In the genomic region with DNA sequence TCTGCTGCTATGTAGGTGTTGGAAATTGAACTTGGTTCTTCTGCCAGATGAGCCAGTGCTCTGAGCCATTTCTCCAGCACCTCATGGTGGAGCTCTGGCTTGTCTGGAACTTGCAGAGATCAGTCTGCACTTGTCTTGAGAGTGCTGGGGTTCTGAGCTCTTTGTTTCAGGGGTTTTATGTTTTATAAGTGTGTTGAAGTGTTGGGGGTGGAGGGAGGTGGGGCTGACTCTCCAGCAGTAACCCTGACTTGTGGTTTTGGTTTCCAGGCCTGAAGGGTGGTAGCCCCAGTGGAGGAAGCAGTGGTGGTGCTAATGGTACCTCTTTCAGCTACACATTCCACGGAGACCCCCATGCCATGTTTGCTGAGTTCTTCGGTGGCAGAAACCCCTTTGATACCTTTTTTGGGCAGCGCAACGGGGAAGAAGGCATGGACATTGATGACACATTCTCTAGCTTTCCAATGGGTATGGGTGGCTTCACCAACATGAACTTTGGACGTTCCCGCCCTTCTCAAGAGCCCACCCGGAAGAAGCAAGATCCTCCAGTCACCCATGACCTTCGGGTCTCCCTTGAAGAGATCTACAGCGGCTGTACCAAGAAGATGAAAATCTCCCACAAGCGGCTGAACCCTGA, we compare ENCODE assay signal across 8 mouse cellular contexts. TPM values are rescaled to one million over a fixed set of nuclear protein-coding genes. Genes with fewer than 3 reads are reported as not detected.
DNase-seq lines count a peak whose midpoint lies in the region; ATAC-seq and TF ChIP-seq lines count a peak whose summit lies in the region.

No protein-coding gene starts in this region.

- H3K4me2 ChIP-seq in liver, embryonic 11.5 days, result peak overlapping the region; percentile 94
- H3K4me2 ChIP-seq in stomach, postnatal 0 days (replicated peaks; ENCODE audit: low read depth), result peak overlapping the region; percentile 56

- peak overlapping the region; percentile 79 for H3K4me3 ChIP-seq in erythroblast, embryonic 14.5 days (replicated peaks)
- peak overlapping the region; percentile 84 for H3K4me3 ChIP-seq in liver, embryonic 11.5 days (ENCODE audit: low read depth, low read length)
- peak overlapping the region; percentile 85 for H3K4me3 ChIP-seq in stomach, postnatal 0 days (ENCODE audit: low read depth, low read length)

- H3K36me3 ChIP-seq in erythroblast, embryonic 14.5 days (ENCODE audit: control insufficient read depth), result peaks cover 72% of the 10 kb centered on the region
- H3K36me3 ChIP-seq in liver, embryonic 11.5 days (ENCODE audit: control insufficient read depth, insufficient read depth, low read length), result peaks cover 31% of the 10 kb centered on the region; the same call in 1 of the 2 replicates
- H3K36me3 ChIP-seq in stomach, postnatal 0 days (ENCODE audit: control insufficient read depth, insufficient read depth, low read length), result peaks cover 28% of the 10 kb centered on the region

- peak overlapping the region; percentile 96 for H3K9ac ChIP-seq in liver, embryonic 11.5 days (ENCODE audit: low read depth, low read length)
- peak overlapping the region; percentile 0; the same call in 1 of the 2 replicates for H3K9ac ChIP-seq in stomach, postnatal 0 days (ENCODE audit: low read length)

- DNase-seq in thymus, postnatal 14 days, result peak; percentile 36
- DNase-seq in thymus, postnatal 25 days, result no peak
- no peak for DNase-seq in liver, embryonic 11.5 days (ENCODE audit: low spot score)
- no peak for DNase-seq in stomach, postnatal 0 days (ENCODE audit: low spot score)
- no peak for DNase-seq in B cell, adult 2 months
- no peak for DNase-seq in adrenal gland, adult 18-20 months (ENCODE audit: low spot score in 2 of 2)

- no peak for ATAC-seq in erythroblast, adult 5-6 weeks (replicated peaks; ENCODE audit: low FRiP score, poor library complexity, severe bottlenecking)
- no peak for ATAC-seq in liver, embryonic 11.5 days (replicated peaks; ENCODE audit: low FRiP score)
- ATAC-seq in stomach, postnatal 0 days (ENCODE audit: low FRiP score, low TSS enrichment), result no peak

- no peaks in the 10 kb centered on the region for H3K27me3 ChIP-seq in erythroblast, embryonic 14.5 days (ENCODE audit: control insufficient read depth)
- no peaks in the 10 kb centered on the region for H3K27me3 ChIP-seq in liver, embryonic 11.5 days (replicated peaks; ENCODE audit: control insufficient read depth, insufficient read depth, low read length)
- no peaks in the 10 kb centered on the region for H3K27me3 ChIP-seq in stomach, postnatal 0 days (ENCODE audit: control insufficient read depth, insufficient read depth, low read length)

- TF ChIP-seq CTCF in stomach, postnatal 0 days (IDR thresholded peaks at IDR 0.05; ENCODE audit: low read depth), result no peak

- no peaks in the 10 kb centered on the region for H3K9me3 ChIP-seq in erythroblast, embryonic 14.5 days (ENCODE audit: control insufficient read depth, low read length)
- no peaks in the 10 kb centered on the region for H3K9me3 ChIP-seq in liver, embryonic 11.5 days (ENCODE audit: control insufficient read depth, low read length)
- H3K9me3 ChIP-seq in stomach, postnatal 0 days (ENCODE audit: control insufficient read depth, low read length), result no peaks in the 10 kb centered on the region

- H3K4me1 ChIP-seq in erythroblast, embryonic 14.5 days (ENCODE audit: control insufficient read depth), result peaks cover 62% of the 10 kb centered on the region
- peaks cover 21% of the 10 kb centered on the region for H3K4me1 ChIP-seq in liver, embryonic 11.5 days (replicated peaks; ENCODE audit: control insufficient read depth, insufficient read depth, low read length)
- no peaks in the 10 kb centered on the region for H3K4me1 ChIP-seq in stomach, postnatal 0 days (replicated peaks; ENCODE audit: control insufficient read depth, insufficient read depth)

- no peak for TF ChIP-seq EP300 in stomach, postnatal 0 days (optimal IDR thresholded peaks at IDR 0.05)

- 84% methylated on average over 10 of the region's 10 CpGs for WGBS in liver, embryonic 11.5 days
- 83% methylated on average over 10 of the region's 10 CpGs for whole genome bisulfite sequencing in stomach, postnatal 0 days

- H3K27ac ChIP-seq in liver, embryonic 11.5 days (ENCODE audit: low read depth, low read length), result no peak overlapping the region
- no peak overlapping the region for H3K27ac ChIP-seq in stomach, postnatal 0 days (replicated peaks)

RNA-seq across cellular contexts. Expression of a gene that starts 1.7 kb away (rescaled TPM):
- polyA plus RNA-seq in erythroblast, embryonic 14.5 days (2012), result 20.5 and 20.7 TPM in 2 replicates
- total RNA-seq in erythroblast, adult 5-6 weeks (2015; ENCODE audit: low replicate concordance), result 12.9 and 25.7 TPM in 2 replicates
- 15.6 and 19.5 TPM in 2 replicates for total RNA-seq in erythroblast, adult 5-6 weeks (2017; ENCODE audit: low replicate concordance)
- polyA plus RNA-seq in liver, embryonic 11.5 days (2014; fragmentation: Nextera tagmentation; extraction: Ambion mirVana), result 75.9 and 77.1 TPM in 2 replicates
- 36.9 and 39.9 TPM in 2 replicates for polyA plus RNA-seq in stomach, postnatal 0 days (2015; fragmentation: Nextera tagmentation; extraction: Ambion mirVana)
- total RNA-seq in adrenal gland, adult 18-20 months (2021), result 10 to 100 TPM; 75.9 to 83.0 TPM

RNA-seq across cellular contexts. Expression of a gene that starts 1.9 kb away (rescaled TPM):
- 33.6 and 58.0 TPM in 2 replicates for polyA plus RNA-seq in erythroblast, embryonic 14.5 days (2012)
- total RNA-seq in erythroblast, adult 5-6 weeks (2015; ENCODE audit: low replicate concordance), result 130 and 150 TPM in 2 replicates
- 47.5 and 77.4 TPM in 2 replicates for total RNA-seq in erythroblast, adult 5-6 weeks (2017; ENCODE audit: low replicate concordance)
- 468 and 475 TPM in 2 replicates for polyA plus RNA-seq in liver, embryonic 11.5 days (2014; fragmentation: Nextera tagmentation; extraction: Ambion mirVana)
- 413 and 424 TPM in 2 replicates for polyA plus RNA-seq in stomach, postnatal 0 days (2015; fragmentation: Nextera tagmentation; extraction: Ambion mirVana)
- 100 to 1,000 TPM; 498 to 523 TPM for total RNA-seq in adrenal gland, adult 18-20 months (2021)

RNA-seq across cellular contexts. Expression of a gene that starts 42.8 kb away (rescaled TPM):
- 7.9 and 10.0 TPM in 2 replicates for polyA plus RNA-seq in erythroblast, embryonic 14.5 days (2012)
- total RNA-seq in erythroblast, adult 5-6 weeks (2015; ENCODE audit: low replicate concordance), result 4.4 and 16.7 TPM in 2 replicates
- total RNA-seq in erythroblast, adult 5-6 weeks (2017; ENCODE audit: low replicate concordance), result 5.2 and 8.6 TPM in 2 replicates
- 113 and 114 TPM in 2 replicates for polyA plus RNA-seq in liver, embryonic 11.5 days (2014; fragmentation: Nextera tagmentation; extraction: Ambion mirVana)
- 171 and 183 TPM in 2 replicates for polyA plus RNA-seq in stomach, postnatal 0 days (2015; fragmentation: Nextera tagmentation; extraction: Ambion mirVana)
- 10 to 100 TPM; 26.2 to 29.8 TPM for total RNA-seq in adrenal gland, adult 18-20 months (2021)

RNA-seq across cellular contexts. Expression of a gene that starts 43.2 kb away (rescaled TPM):
- polyA plus RNA-seq in erythroblast, embryonic 14.5 days (2012), result 76.6 and 87.5 TPM in 2 replicates
- 49.8 and 57.9 TPM in 2 replicates for total RNA-seq in erythroblast, adult 5-6 weeks (2015; ENCODE audit: low replicate concordance)
- total RNA-seq in erythroblast, adult 5-6 weeks (2017; ENCODE audit: low replicate concordance), result 59.0 and 89.2 TPM in 2 replicates
- 321 and 354 TPM in 2 replicates for polyA plus RNA-seq in liver, embryonic 11.5 days (2014; fragmentation: Nextera tagmentation; extraction: Ambion mirVana)
- 327 and 344 TPM in 2 replicates for polyA plus RNA-seq in stomach, postnatal 0 days (2015; fragmentation: Nextera tagmentation; extraction: Ambion mirVana)
- total RNA-seq in adrenal gland, adult 18-20 months (2021), result 100 to 1,000 TPM; 220 to 282 TPM

RNA-seq across cellular contexts. Expression of a gene that starts 56.8 kb away (rescaled TPM):
- polyA plus RNA-seq in erythroblast, embryonic 14.5 days (2012), result 0.01 and 0.02 TPM in 2 replicates
- 0.21 TPM in 1 of 2 replicates, not detected in the other for total RNA-seq in erythroblast, adult 5-6 weeks (2015; ENCODE audit: low replicate concordance)
- 0.56 and 0.60 TPM in 2 replicates for total RNA-seq in erythroblast, adult 5-6 weeks (2017; ENCODE audit: low replicate concordance)
- 0.49 and 0.53 TPM in 2 replicates for polyA plus RNA-seq in liver, embryonic 11.5 days (2014; fragmentation: Nextera tagmentation; extraction: Ambion mirVana)
- polyA plus RNA-seq in stomach, postnatal 0 days (2015; fragmentation: Nextera tagmentation; extraction: Ambion mirVana), result 5.6 and 5.9 TPM in 2 replicates
- under 1 TPM; 0.45 to 0.99 TPM for total RNA-seq in adrenal gland, adult 18-20 months (2021)

Comparison
In these comparisons a context has a peak if more than half of its experiments do, and no peak if none do; other contexts are left out.
1. RNA of a gene that starts 42.8 kb away (polyA plus RNA-seq): 171 to 183 TPM in stomach, postnatal 0 days and 113 to 114 TPM in liver, embryonic 11.5 days; 7.9 to 10.0 TPM in erythroblast, embryonic 14.5 days; every median in the first group is over 10 times any median in the second.
2. Peak in every context shown above with its lines, with median percentiles within 50 percentile points of each other: H3K4me3 ChIP-seq.